Mouse (Mus musculus): ENCODE data around the gene Gmcl1. TPM values are rescaled to one million over a fixed set of nuclear protein-coding genes. Genes with fewer than 3 reads are reported as not detected.

Gmcl1 gene
- 36.0 and 41.0 TPM in 2 replicates for polyA plus RNA-seq (2015; fragmentation: Nextera tagmentation; extraction: Ambion mirVana)

- H3K4me1 ChIP-seq (replicated peaks) = peaks cover 34% of the 10 kb centered on the region
- H3K9ac ChIP-seq (replicated peaks) = peak within 1 kb of the TSS; percentile 97
- no peaks in the 10 kb centered on the region for H3K27me3 ChIP-seq
- peak within 1 kb of the TSS; percentile 96 for H3K27ac ChIP-seq
- peak; percentile 95 for ATAC-seq
- H3K4me3 ChIP-seq (replicated peaks) = peak within 1 kb of the TSS; percentile 98
- WGBS = under 1% methylated on average over 57 of the region's 59 CpGs
- no peaks in the 10 kb centered on the region for H3K36me3 ChIP-seq
- no peaks in the 10 kb centered on the region for H3K9me3 ChIP-seq
- peak within 1 kb of the TSS; percentile 84 for H3K4me2 ChIP-seq (replicated peaks)
Observed at GRCm38 (mm10) chr6:86733183-86733876, at the start of gene Gmcl1. TSS of gene Gmcl1 (minus strand) at chr6:86733383.

- no peaks in the 10 kb centered on the region for H3K27me3 ChIP-seq
- no peak overlapping the region for H3K9ac ChIP-seq (replicated peaks)
- WGBS = 94% methylated on average over 2 of the region's 3 CpGs
- no peak for ATAC-seq
- H3K36me3 ChIP-seq = no peaks in the 10 kb centered on the region
- 0 out of 2 replicates have a peak, but pooled peaks cover 3% of the 10 kb centered on the region for H3K4me1 ChIP-seq (replicated peaks)
- H3K4me2 ChIP-seq (replicated peaks) = no peak overlapping the region
- H3K9me3 ChIP-seq = no peaks in the 10 kb centered on the region
- H3K4me3 ChIP-seq (replicated peaks) = no peak overlapping the region
- no peak overlapping the region for H3K27ac ChIP-seq
Observed at GRCm38 (mm10) chr6:86782342-86782741, 49.2 kb upstream of the Gmcl1 start.

GRCm38 (mm10) chr6:86781361-86781957 is 48.3 kb upstream of the Gmcl1 start:
- no peaks in the 10 kb centered on the region for H3K9me3 ChIP-seq
- no peaks in the 10 kb centered on the region for H3K36me3 ChIP-seq
- no peak overlapping the region for H3K27ac ChIP-seq
- 0 out of 2 replicates have a peak, but pooled peaks cover 3% of the 10 kb centered on the region for H3K4me1 ChIP-seq (replicated peaks)
- H3K4me2 ChIP-seq (replicated peaks) = no peak overlapping the region
- H3K27me3 ChIP-seq = no peaks in the 10 kb centered on the region
- no peak overlapping the region for H3K4me3 ChIP-seq (replicated peaks)
- ATAC-seq = no peak
- no peak overlapping the region for H3K9ac ChIP-seq (replicated peaks)
- 39% methylated on average over 2 of the region's 2 CpGs for WGBS

- Histone ChIP-seq H3K36me3 (no peaks in the 10 kb centered on the region), H3K27ac (no peak overlapping the region), H3K27me3 (no peaks in the 10 kb centered on the region), H3K4me2 (replicated peaks) (no peak overlapping the region), H3K4me1 (replicated peaks) (no peaks in the 10 kb centered on the region), H3K9ac (replicated peaks) (no peak overlapping the region), H3K9me3 (no peaks in the 10 kb centered on the region), H3K4me3 (replicated peaks) (no peak overlapping the region)
- WGBS = 91% methylated on average over 10 of the region's 10 CpGs
- no peak for ATAC-seq
Observed at GRCm38 (mm10) chr6:86778910-86779594, 45.9 kb upstream of the Gmcl1 start.

- no peak overlapping the region for H3K27ac ChIP-seq
- no peaks in the 10 kb centered on the region for H3K36me3 ChIP-seq
- WGBS = 83% methylated on average over 3 of the region's 3 CpGs
- no peak overlapping the region for H3K4me2 ChIP-seq (replicated peaks)
- H3K27me3 ChIP-seq = no peaks in the 10 kb centered on the region
- H3K4me3 ChIP-seq (replicated peaks) = no peak overlapping the region
- no peaks in the 10 kb centered on the region for H3K4me1 ChIP-seq (replicated peaks)
- H3K9me3 ChIP-seq = no peaks in the 10 kb centered on the region
- no peak overlapping the region for H3K9ac ChIP-seq (replicated peaks)
- no peak for ATAC-seq
Observed at GRCm38 (mm10) chr6:86777181-86777580, 44.0 kb upstream of the Gmcl1 start.

GRCm38 (mm10) chr6:86776706-86777071 is 43.5 kb upstream of the Gmcl1 start:
- Histone ChIP-seq H3K4me2 (replicated peaks) (no peak overlapping the region), H3K36me3 (no peaks in the 10 kb centered on the region), H3K27me3 (no peaks in the 10 kb centered on the region), H3K4me1 (replicated peaks) (no peaks in the 10 kb centered on the region), H3K27ac (no peak overlapping the region), H3K4me3 (replicated peaks) (no peak overlapping the region), H3K9ac (replicated peaks) (no peak overlapping the region), H3K9me3 (no peaks in the 10 kb centered on the region)
- no peak for ATAC-seq
- WGBS = 61% methylated on average over 4 of the region's 4 CpGs

- Histone ChIP-seq H3K27me3 (no peaks in the 10 kb centered on the region), H3K36me3 (no peaks in the 10 kb centered on the region), H3K4me1 (replicated peaks) (no peaks in the 10 kb centered on the region), H3K9ac (replicated peaks) (no peak overlapping the region), H3K27ac (no peak overlapping the region), H3K4me2 (replicated peaks) (no peak overlapping the region), H3K9me3 (no peaks in the 10 kb centered on the region), H3K4me3 (replicated peaks) (no peak overlapping the region)
- ATAC-seq = no peak
- 92% methylated on average over 8 of the region's 8 CpGs for WGBS
Observed at GRCm38 (mm10) chr6:86776001-86776705, 43.0 kb upstream of the Gmcl1 start.

- Histone ChIP-seq H3K36me3 (no peaks in the 10 kb centered on the region), H3K4me2 (replicated peaks) (no peak overlapping the region), H3K4me3 (replicated peaks) (no peak overlapping the region), H3K27me3 (no peaks in the 10 kb centered on the region), H3K27ac (no peak overlapping the region), H3K9ac (replicated peaks) (no peak overlapping the region), H3K4me1 (replicated peaks) (no peaks in the 10 kb centered on the region), H3K9me3 (no peaks in the 10 kb centered on the region)
- 85% methylated on average over 6 of the region's 6 CpGs for WGBS
- ATAC-seq = no peak
Observed at GRCm38 (mm10) chr6:86774937-86775336, 41.8 kb upstream of the Gmcl1 start.

- Histone ChIP-seq H3K36me3 (no peaks in the 10 kb centered on the region), H3K27ac (no peak overlapping the region), H3K9ac (replicated peaks) (no peak overlapping the region), H3K4me1 (replicated peaks) (no peaks in the 10 kb centered on the region), H3K4me3 (replicated peaks) (no peak overlapping the region), H3K27me3 (no peaks in the 10 kb centered on the region), H3K4me2 (replicated peaks) (no peak overlapping the region), H3K9me3 (no peaks in the 10 kb centered on the region)
- 93% methylated on average over 4 of the region's 4 CpGs for WGBS
- no peak for ATAC-seq
Observed at GRCm38 (mm10) chr6:86773830-86774229, 40.6 kb upstream of the Gmcl1 start.

- no peak overlapping the region for H3K4me3 ChIP-seq (replicated peaks)
- H3K36me3 ChIP-seq = no peaks in the 10 kb centered on the region
- H3K27me3 ChIP-seq = no peaks in the 10 kb centered on the region
- H3K27ac ChIP-seq = no peak overlapping the region
- 85% methylated on average over 7 of the region's 7 CpGs for WGBS
- no peaks in the 10 kb centered on the region for H3K9me3 ChIP-seq
- H3K9ac ChIP-seq (replicated peaks) = no peak overlapping the region
- ATAC-seq = no peak
- H3K4me2 ChIP-seq (replicated peaks) = no peak overlapping the region
- H3K4me1 ChIP-seq (replicated peaks) = no peaks in the 10 kb centered on the region
Observed at GRCm38 (mm10) chr6:86772631-86773030, 39.4 kb upstream of the Gmcl1 start.

- 89% methylated on average over 4 of the region's 4 CpGs for WGBS
- no peak overlapping the region for H3K9ac ChIP-seq (replicated peaks)
- no peak overlapping the region for H3K4me3 ChIP-seq (replicated peaks)
- no peak overlapping the region for H3K27ac ChIP-seq
- no peaks in the 10 kb centered on the region for H3K4me1 ChIP-seq (replicated peaks)
- H3K4me2 ChIP-seq (replicated peaks) = no peak overlapping the region
- no peaks in the 10 kb centered on the region for H3K9me3 ChIP-seq
- H3K36me3 ChIP-seq = no peaks in the 10 kb centered on the region
- H3K27me3 ChIP-seq = no peaks in the 10 kb centered on the region
- no peak for ATAC-seq
Observed at GRCm38 (mm10) chr6:86768938-86769337, 35.8 kb upstream of the Gmcl1 start.
